Mouse (Mus musculus): Measurements from ENCODE around the gene Sppl2b.

The Sppl2b gene

DNA sequence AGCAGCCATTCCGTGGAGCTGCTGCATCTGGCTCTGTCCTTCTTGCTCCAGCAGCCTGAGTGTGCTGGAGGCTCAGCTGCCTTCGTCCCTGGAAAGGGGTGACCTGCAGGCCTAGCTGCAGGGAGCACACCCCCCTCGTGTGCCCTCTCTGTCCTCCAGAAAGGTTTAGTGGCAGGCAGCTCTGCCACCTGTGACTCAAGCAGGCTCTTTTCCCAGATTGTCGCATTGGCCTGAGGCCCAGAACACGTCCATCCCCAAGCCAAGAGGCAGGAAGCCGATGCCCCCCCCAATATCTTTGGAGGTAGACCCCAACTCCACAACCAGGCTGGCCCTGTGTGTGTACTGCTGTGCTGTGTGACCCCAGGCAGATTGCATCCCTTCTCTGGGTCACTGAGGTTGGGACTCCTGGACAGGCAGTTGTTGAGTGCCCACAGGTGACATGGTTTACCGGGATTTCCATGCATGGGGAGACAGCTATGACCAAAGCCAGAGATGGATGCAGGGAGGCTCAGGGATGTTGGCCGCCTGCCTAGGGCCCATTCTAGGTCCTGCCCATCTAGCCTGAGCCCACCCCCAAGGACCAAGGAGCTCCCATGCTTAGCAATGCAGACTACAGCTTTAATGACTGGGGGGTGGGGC is 9.9 kb upstream of the Sppl2b start:
- no peak for DNase-seq (ENCODE audit: low spot score in 2 of 2)

DNA sequence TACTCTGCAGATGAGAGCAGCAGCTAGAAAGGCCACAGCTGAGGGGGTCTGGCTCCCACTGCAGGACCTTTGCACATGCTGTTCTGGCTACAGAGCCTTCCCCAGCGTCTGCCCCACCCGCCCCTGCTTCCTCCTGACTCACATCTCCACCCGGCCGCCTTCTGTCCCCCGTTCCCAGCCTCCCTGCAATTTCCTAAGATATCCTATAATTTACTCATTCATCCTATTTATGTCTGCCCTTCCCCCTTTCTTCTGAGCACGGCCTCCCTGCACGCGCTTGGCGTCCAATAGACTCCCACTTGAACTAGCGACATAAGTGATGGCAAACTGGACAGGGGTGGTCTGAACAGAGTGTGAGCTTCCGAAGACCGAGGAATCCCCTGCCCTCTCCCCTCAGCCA is 9.3 kb upstream of the Sppl2b start:
- DNase-seq (ENCODE audit: low spot score in 2 of 2), result no peak

DNA sequence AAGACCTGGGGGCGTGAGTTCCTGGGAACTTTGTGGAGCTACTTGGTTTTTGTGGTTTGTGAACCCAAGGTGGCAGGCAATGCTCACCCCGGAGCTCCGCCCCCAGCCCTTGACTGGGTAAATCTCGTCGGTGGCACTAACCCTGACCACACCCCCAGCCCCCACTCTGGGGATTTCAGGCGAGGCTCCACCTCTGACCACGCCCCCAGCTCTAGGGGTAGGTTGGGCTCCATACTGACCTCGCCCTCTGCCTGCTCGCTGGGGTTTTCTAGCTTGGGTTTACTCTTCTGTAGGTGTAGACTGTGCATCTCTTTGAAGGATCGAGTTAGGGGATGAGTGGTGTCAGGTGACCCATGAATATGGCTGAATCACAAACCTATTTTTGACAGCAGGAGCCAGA is 6.5 kb upstream of the Sppl2b start:
- no peak for DNase-seq (ENCODE audit: low spot score in 2 of 2)

DNA sequence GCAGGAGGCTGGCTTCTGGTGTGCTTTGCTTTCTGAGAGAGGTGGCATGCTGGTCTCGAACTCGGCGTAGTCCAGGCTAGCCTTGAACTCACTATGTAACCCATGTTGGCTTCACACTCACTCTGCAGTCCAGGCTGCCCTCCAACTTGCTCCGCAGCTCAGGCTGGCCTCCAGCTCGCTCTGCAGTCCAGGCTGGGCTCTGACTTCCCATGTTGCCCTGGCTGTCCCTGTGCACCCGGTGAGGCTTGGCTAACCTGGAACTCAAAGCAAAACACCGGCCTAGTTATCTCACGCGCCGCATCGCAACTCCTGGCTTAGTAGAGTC is 636 bp downstream of the Sppl2b start:
- no peak for DNase-seq (ENCODE audit: low spot score in 2 of 2)

DNA sequence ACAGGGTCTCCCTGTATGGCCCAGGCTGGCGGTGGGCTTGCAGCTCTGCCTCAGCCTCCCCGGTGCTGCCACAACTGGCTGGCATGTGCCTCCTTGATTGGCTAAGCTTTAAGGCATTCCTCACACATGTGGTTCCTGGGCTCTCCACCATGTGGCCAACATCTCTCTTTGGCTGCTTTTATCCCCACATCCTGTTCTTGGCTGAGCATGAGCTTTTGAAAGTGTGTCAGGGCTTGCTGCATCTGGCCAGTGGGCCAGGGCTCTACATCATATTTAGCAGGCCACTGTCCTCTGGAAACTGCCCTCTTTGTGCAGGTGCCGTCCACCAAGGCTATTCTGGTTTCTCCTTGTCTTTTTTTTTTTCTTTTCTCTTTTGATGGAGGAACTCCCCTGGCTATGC is 1.2 kb downstream of the Sppl2b start:
- no peak for DNase-seq (ENCODE audit: low spot score in 2 of 2)

DNA sequence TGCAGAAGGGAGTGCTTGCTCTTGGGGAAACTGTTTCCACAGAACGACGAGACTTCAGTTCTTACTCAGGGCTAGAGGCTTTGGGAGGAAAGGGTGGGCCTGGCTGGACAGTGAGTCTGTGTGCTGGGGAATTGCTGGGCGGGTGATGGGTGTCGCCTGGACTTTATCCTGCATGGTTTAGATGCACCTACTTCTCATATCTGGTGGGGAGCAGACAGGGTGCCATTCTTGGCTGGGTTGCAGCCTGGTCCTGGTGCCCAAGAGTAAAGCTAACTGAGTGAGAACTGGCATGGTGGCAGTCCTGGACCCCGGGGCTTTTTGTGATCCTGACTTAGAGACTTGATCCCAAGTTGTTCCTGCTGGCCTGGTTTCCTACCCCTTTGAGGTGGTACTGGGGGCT is 1.8 kb downstream of the Sppl2b start:
- no peak for DNase-seq (ENCODE audit: low spot score in 2 of 2)

DNA sequence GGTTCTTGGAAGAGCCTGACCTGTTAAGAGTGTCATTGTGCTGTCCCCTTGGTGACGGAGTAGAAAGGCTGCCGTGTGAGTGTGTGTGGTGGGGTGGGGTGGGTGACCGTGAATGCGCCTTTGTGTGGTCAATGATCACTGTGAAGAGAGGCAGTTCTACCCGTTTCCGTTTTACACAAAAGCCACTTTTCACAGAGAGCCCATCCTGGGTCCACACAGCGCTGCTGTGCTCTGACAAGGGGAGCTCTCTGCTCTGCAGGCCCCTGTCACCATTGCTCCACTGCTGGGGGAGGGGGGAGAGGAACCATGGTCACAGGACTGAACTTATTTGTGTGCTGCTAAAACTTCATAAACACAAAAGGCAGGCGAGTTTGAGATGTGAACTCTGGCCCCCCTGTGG is 2.3 kb downstream of the Sppl2b start:
- no peak for DNase-seq (ENCODE audit: low spot score in 2 of 2)

DNA sequence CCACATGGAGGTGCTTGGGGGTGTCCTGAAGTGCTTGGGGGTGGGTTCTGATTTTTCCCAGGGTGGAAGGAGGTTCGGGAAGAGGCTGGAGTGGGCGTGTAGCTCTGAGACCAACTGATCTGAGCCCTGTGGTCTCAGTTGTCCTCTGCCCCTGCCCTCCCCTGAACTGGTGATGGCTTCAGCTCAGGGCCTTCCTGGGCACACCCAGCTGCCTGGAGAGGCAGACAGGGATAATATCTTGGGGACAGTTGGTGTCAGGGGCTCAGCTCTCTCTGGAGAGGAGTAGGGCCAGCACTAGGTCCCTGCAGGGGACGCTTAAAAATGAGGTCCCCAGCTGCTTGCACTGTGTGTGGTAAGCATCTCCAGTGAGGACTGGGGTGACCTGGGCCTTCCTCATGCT is 2.8 kb downstream of the Sppl2b start:
- DNase-seq (ENCODE audit: low spot score in 2 of 2), result no peak

DNA sequence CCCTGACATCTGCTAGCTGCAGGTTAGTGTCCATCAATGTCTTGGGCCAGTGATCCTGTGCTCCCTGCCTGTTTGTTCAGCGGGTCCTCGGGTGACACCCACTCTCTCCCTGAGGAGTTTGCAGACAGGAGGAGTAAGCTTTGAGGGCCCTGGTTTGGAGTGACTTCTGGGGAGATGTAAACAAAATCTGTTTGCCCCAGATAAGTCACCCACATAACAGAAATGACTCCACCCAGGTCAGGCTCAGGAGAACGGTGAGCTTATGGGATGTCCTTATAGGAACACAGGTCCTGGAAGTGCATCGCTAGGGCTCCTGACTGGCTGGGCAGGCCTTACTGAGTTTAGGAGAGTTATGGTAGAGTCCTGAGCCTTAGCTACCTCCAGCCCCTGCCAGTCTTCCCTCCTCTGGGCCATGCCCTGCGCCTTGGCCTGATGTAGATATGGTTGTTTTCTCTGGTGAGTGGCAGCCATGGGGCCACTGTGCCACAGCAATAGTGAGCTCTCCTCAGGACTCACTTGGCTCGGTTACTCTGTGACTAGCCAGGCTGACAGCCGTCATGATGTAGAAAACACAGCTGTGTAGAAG is 3.4 kb downstream of the Sppl2b start:
- DNase-seq (ENCODE audit: low spot score in 2 of 2), result no peak

DNA sequence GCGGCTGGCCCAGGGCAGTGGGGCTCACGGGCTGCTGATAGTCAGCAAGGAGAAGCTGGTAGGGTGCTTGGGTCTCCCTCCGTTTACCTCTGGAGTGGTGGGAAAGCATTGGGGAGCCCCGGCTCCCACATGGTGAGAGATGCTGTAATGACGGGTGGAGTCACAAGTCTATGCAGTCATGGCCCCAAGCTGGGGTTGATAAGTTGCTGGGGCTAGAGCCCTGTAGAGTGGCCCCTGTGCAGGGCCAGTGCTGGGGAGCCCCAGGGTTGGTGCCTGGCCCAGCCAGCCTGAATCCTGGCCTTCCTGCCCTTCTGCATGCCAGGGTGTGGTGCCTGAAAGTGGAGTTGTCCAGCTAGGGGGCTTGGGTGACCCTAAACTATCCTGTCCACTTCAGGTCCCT is 7.2 kb downstream of the Sppl2b start:
- DNase-seq (ENCODE audit: low spot score in 2 of 2), result no peak

DNA sequence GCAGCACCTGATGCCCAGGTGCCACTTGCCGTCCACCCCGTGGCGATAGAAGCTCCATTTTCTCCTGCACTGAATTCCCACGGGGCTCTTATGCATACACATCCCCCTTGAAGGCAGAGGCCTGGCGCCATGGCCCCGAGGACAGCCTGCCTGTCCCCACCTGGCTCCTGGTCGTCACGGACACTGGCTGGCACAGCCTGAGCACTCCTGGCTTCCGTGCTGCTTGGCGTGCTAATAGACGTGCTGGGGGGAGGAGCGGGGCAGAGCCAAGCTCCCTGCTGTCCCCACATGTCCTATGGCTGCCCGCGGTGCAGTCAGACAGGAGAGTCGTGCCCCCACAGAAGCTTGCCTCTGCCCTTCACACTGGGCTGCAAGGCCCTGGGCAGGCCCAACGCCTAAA is 9.4 kb downstream of the Sppl2b start:
- no peak for DNase-seq (ENCODE audit: low spot score in 2 of 2)

DNA sequence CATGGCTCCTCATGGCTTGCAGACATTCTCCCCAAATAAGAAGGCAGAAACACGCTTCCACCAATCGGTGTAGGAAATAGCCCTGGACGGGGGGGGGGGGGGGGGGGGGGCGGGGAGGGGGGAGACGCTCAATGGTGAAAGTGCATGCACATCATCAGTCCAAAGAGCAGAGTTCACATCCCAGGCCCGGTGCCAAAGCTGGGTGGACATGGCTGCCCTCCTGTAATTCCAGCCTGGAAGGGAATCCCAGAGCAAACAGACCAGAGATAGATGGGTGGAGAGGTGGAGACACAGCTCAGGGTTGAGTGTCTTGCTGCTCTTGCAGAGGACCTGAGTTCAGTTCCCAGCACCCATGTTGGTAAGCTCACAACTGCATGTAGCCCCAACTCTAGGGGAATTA is 15.9 kb downstream of the Sppl2b start:
- DNase-seq (ENCODE audit: low spot score in 2 of 2), result no peak

DNA sequence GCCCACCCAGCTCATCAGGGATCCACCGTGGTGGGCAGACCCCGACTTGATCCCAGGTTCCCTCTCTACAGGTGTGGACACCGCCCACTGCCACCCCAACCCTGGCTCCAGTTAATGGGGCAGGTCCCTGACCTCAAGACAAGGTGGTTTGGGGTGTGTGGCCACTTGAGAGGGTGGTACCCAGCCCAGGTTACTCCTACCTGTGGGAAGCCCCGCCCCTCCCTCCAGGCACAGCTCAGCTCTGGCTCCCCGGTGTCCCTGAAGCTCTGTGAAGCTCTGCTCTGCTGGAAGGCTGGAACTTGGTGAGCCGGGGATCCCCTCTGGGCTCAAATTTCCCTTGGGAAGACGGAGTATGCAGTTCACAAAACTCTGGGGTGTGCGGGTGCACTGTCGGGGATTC is 16.5 kb downstream of the Sppl2b start, which contains the start of gene Tmprss9:
Gene Tmprss9 (plus strand): TSS at position 268 of the 400 bp plus-strand sequence.
- DNase-seq (ENCODE audit: low spot score in 2 of 2), result no peak

DNA sequence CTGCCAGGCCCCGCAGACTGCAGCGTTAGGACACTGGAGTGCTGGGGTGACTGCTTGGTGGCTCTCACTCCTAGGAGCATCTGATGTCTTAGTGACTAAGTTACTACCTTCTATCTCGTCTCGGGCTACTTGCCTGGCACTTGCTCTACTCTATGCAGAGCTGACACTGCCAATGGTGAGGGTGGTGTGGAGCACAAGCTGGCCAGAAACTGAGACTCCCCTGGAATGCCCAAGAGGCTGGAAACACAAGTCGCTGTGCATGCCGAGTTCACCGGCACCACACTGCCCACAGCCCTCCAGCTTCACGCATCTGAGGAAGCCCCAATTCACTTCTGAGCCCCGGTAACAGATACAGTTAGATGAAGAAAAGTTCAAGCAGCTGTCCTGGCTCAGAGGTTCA is 19.0 kb downstream of the Sppl2b start:
- DNase-seq (ENCODE audit: low spot score in 2 of 2), result no peak

DNA sequence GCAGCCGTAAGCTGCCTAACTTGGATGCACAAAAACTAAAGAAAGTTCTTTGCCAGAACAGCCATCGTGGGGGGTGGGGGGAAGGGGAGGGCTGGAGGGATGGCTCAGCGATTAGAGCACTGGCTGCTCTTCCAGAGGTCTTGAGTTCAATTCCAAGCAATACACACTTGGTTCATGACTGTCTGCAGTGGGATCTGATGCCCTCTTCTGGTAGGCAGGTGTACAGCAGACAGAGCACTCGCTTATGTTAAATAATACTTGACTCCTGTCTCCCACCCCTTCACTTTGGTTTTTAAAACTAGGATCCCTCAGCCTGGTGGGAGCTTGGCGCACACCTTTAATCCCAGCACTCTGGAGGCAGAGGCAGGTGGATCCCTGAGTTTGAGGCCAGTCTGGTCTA is 21.0 kb downstream of the Sppl2b start:
- no peak for DNase-seq (ENCODE audit: low spot score in 2 of 2)

DNA sequence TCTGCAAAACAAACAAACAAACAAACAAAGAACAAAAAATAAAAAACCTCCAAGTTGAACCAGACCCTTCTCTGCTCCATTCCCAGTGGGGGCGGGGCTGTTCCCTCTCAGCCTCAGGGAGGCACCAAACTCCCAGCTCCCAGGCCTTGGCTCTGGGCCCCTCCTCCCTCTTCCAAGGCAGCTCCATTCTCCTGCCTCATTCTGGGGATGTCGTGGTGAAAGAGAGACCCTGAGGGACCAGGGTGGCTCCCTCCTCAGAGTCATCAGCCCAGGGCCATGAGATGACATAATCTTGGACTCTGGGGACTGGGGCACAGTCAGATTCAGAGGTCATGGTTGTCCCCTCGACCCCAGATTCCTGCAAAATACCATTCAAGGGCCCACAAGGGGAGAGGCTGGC is 21.5 kb downstream of the Sppl2b start:
- no peak for DNase-seq (ENCODE audit: low spot score in 2 of 2)

DNA sequence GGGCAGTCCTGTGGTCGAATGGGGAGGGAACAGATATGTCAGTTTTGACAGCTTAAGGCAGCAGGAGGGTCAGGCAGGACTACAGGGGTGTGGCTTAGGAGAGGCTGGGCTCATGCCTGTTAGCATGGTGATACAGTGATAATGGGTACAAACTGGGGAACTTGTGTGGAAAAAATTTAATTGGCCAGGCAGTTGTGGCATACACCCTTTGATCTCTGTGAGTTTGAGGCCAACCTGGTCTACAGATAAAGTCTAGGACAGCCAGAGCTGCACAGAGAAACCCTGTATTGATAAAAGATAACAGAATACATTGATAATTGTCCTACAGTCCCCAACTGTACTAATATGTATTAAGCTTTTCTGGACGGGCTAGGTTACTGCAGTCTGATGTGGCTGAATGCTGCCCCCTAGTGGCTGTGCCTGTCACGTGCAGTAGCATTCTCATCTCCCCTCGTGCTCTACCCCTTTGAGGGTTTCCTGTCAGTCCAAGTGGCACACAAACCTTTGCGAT is 25.1 kb downstream of the Sppl2b start:
- no peak for DNase-seq (ENCODE audit: low spot score in 2 of 2)

DNA sequence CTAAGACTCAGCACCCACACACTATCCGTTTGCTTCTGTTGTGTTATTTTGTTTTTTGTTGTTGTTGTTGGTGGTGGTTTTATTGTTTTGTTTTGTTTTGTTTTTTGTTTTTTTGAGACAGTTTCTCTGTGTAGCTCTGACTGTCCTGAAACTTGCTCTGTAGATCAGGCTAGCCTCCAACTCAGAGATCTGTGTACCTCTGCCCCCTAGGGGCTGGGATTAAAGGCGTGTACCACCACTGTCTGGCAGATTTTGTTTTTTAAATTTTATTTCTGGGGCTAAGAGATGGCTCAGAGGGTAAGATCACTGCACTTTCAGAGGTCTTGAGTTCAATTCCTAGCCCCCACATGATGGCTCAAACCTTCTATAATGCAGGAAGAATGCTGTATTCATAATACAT is 25.8 kb downstream of the Sppl2b start:
- DNase-seq (ENCODE audit: low spot score in 2 of 2), result no peak

DNA sequence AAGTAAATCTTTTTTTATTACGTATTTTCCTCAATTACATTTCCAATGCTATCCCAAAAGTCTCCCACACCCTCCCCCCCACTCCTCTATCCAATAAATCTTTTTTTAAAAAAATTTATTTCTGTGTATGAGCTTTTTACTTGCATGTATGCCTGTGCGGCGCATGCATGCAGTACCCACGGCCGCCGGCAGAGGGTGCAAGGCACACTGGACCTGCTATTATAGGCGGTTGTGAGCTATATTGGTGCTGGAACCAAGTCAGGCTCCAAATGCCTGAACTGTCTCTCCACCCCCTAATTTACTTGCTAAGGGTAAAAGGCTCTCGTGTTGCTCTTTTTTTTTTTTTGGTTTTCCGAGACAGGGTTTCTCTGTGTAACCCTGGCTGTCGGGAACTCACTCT is 26.2 kb downstream of the Sppl2b start:
- DNase-seq (ENCODE audit: low spot score in 2 of 2), result peak; percentile 51 to 81

DNA sequence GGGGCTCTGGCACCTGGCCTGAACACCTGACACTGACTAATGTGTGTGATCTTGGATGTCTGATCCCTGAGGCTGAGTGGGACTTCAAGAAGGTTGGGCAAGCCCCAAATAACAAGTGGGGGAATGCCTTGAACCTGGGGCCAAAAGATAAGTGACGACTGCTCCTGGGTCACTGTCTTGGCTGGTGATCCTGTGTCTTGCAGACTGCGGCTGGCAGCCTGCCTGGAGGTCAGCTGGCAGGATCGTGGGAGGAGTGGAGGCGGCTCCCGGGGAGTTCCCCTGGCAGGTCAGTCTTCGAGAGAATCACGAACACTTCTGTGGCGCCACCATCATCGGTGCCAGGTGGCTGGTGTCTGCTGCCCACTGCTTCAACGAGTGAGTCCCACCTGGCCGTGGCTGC is 32.1 kb downstream of the Sppl2b start:
- DNase-seq (ENCODE audit: low spot score in 2 of 2), result peak in 1 of 2 experiments; percentile 58

DNA sequence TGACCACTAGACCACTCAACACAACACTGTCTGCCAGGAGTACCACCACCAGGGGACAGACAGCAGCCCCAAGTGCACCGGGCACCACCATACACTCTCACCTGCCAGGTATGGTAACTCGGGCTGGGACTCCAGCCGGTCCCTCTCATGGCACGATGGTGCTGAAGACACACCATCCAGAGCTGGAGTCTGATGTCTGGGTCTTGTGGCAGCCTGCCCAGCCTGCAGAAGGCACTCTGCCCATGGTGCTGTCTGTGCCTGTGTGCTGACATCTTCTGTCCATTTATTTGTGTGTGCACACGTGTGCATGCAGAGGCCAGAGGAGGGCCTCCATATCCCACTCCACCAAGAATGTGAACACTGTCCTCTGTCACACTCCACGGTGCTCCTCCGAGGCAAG is 40.0 kb downstream of the Sppl2b start:
- no peak for DNase-seq (ENCODE audit: low spot score in 2 of 2)

DNA sequence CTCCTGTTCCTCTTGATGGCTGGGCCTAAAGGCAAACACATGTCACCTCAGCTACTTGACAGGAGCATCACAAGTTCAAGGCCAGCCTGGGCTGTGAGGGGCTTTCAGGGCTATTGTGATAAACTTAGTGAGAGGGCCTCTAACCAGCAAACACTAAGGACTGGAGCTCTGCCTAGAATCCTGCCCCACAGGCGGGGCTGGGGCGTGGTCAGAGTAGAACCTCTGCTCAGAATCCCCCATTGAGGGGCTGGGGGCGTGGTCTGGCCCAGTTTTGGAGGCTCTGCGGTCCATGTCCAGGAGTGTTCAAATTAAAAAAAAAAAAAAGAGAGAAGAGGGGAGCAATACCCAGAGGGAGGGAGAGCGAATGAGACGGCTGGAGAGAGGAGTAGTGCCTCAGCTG is 40.6 kb downstream of the Sppl2b start:
- no peak for DNase-seq (ENCODE audit: low spot score in 2 of 2)

DNA sequence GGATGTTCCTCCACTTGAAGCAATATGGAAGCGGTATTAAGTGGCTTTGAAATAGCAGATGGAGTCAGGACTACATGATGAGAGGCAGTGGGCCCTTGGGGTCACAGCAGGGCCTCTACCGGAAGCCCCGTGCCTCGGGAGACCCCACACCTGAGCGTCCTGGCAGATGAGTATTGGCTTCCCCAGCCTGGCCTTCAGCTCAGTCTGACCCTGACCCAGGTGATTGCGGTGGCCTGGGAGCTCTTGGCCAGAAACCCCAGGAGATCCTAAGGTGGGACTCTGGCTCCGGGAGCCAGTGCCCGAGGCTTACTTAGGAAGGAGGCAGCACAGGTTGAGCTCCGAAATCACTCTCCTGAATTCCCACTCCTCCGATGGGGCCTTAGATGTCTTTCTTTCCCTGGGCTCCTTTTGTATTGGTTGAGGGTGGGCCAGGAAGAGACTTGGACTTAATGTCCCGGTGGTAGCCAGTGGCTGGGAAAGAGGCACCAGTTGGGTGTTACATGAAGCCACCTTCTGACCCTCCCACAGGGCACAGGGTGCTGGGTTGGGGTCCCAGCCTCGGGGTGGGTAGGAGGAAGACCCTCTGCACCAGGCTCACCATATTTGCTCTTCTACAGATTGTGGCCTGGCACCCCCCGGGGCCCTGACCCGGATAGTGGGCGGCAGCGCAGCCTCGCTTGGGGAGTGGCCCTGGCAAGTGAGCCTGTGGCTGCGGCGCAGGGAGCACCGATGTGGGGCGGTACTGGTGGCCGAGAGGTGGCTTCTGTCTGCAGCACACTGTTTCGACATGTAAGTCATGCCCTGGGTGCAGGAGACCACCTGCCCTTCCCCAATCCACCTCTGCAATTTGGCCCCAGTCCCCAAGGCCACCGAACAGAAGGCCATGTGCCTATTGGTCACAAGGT is 41.8 kb downstream of the Sppl2b start:
- no peak for DNase-seq (ENCODE audit: low spot score in 2 of 2)

All from urinary bladder, postnatal 4 days (tissue).